Mouse (Mus musculus): ENCODE measurements around the gene Ppp1r16b. TPM values are rescaled to one million over a fixed set of nuclear protein-coding genes. Genes with fewer than 3 reads are reported as not detected.

Ppp1r16b gene
- polyA plus RNA-seq, 1 experiment from 2014 or later: 8.7 TPM

DNA sequence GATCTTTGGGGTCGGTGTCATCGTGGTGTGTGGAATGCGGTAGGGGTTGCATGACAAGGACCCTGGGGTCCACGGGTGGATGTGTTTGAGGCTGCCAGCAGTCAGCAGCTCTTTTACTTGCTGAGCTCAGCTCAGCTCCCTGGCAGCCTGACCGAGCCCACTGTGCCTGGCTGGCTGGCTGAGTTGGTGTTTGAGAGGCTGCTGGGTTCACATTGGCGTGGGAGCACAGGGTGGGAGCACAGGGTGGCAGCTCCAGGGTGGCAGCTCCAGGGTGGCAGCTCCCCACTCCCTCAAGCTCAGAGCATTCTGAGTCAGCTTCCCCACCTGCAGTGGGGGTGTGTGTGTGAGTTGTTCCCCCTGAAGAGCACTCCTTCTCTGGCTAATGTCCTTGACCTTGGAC lies 34.7 kb downstream of the Ppp1r16b start:
- no peak overlapping the region for H3K9ac ChIP-seq (replicated peaks)
- WGBS: 84% methylated on average over 6 of the region's 6 CpGs
- H3K27ac ChIP-seq: no peak overlapping the region

DNA sequence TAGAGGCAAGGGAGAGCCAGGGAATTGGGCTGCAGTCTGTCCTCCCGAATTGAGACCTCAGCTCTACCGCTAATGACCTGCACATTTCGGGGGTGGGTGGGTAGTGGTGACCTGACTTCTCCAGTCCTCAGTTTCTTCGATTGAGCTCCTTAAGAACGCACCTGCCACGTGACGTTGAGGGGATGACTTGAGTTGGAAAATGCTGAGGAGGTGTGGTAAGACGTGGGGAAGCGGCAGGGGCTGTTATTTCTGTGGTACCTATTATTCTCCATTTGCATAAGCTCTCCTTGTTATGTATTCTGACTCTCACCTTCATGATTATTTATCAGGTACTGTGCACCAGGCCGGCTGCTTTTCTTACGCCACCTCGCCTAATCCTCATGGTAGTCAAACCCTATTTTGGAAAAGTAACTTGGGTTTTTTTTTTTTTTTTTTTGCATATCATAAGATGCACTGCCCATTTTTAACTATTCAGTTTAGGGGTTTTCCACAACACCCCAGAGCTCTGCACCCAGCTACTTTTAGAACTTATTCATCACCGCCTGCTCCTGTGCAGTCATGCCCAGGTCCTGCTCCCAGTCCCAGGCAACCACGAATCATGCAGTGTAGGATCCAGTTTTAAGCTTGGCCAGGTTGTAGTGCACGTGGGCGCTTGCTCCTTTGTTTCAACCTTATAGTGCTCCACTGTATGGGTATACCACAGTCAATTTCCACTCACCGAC lies 35.5 kb downstream of the Ppp1r16b start:
- no peaks in the 10 kb centered on the region for H3K9me3 ChIP-seq
- no peak overlapping the region for H3K9ac ChIP-seq (replicated peaks)
- H3K27me3 ChIP-seq: no peaks in the 10 kb centered on the region
- WGBS: 81% methylated on average over 17 of the region's 17 CpGs
- H3K4me1 ChIP-seq (replicated peaks): no peaks in the 10 kb centered on the region
- no peak overlapping the region for H3K27ac ChIP-seq
- no peak overlapping the region for H3K4me3 ChIP-seq (replicated peaks)
- no peaks in the 10 kb centered on the region for H3K36me3 ChIP-seq
- no peak overlapping the region for H3K4me2 ChIP-seq (replicated peaks)
- no peak for ATAC-seq

More for the DNA sequence above, 34.7 kb downstream of the Ppp1r16b start:
- no peaks in the 10 kb centered on the region for H3K9me3 ChIP-seq
- no peak overlapping the region for H3K4me3 ChIP-seq (replicated peaks)
- H3K27me3 ChIP-seq: no peaks in the 10 kb centered on the region
- no peak for ATAC-seq
- no peaks in the 10 kb centered on the region for H3K36me3 ChIP-seq
- no peaks in the 10 kb centered on the region for H3K4me1 ChIP-seq (replicated peaks)
- no peak overlapping the region for H3K4me2 ChIP-seq (replicated peaks)

- Histone ChIP-seq H3K27ac (no peak overlapping the region), H3K9me3 (no peaks in the 10 kb centered on the region), H3K4me2 (replicated peaks) (no peak overlapping the region), H3K4me3 (replicated peaks) (no peak overlapping the region), H3K9ac (replicated peaks) (no peak overlapping the region), H3K36me3 (no peaks in the 10 kb centered on the region), H3K4me1 (replicated peaks) (no peaks in the 10 kb centered on the region), H3K27me3 (no peaks in the 10 kb centered on the region)
- no peak for ATAC-seq
- 97% methylated on average over 9 of the region's 9 CpGs for WGBS
Observed at GRCm38 (mm10) chr2:158701505-158701904, 36.3 kb downstream of the Ppp1r16b start.

- H3K9ac ChIP-seq (replicated peaks): no peak overlapping the region
- H3K4me2 ChIP-seq (replicated peaks): no peak overlapping the region
- no peaks in the 10 kb centered on the region for H3K36me3 ChIP-seq
- no peaks in the 10 kb centered on the region for H3K4me1 ChIP-seq (replicated peaks)
- no peaks in the 10 kb centered on the region for H3K27me3 ChIP-seq
- 91% methylated on average over 5 of the region's 5 CpGs for WGBS
- no peak overlapping the region for H3K27ac ChIP-seq
- no peak for ATAC-seq
- no peak overlapping the region for H3K4me3 ChIP-seq (replicated peaks)
- no peaks in the 10 kb centered on the region for H3K9me3 ChIP-seq
Observed at GRCm38 (mm10) chr2:158702176-158702575, 37.0 kb downstream of the Ppp1r16b start.

- Histone ChIP-seq H3K9me3 (no peaks in the 10 kb centered on the region), H3K27ac (no peak overlapping the region), H3K4me2 (replicated peaks) (no peak overlapping the region), H3K27me3 (no peaks in the 10 kb centered on the region), H3K4me1 (replicated peaks) (no peaks in the 10 kb centered on the region), H3K36me3 (no peaks in the 10 kb centered on the region), H3K4me3 (replicated peaks) (no peak overlapping the region), H3K9ac (replicated peaks) (no peak overlapping the region)
- WGBS: 76% methylated on average over 3 of the region's 3 CpGs
- ATAC-seq: no peak
Observed at GRCm38 (mm10) chr2:158704720-158705119, 39.5 kb downstream of the Ppp1r16b start.

DNA sequence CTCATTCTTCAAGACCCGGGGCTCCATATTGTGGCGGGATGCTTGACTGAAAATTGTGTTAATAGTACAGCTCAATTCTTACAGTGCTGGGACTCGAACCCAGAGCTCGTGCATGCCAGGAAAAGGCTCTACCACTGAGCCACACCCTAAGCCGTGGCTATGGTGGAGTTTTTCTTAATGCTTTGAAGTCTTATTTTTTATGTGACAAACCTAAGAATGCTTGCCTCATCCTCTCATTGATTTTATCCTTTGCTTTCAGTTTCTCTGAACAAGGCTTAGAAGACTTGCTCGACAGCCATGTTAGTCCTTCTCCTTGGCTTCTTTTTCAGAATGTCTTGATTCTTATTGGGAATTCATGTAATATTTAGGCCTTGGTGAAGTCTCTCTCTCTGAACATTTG lies 40.3 kb downstream of the Ppp1r16b start:
- Histone ChIP-seq H3K27me3 (no peaks in the 10 kb centered on the region), H3K4me3 (replicated peaks) (no peak overlapping the region), H3K9me3 (no peaks in the 10 kb centered on the region), H3K36me3 (no peaks in the 10 kb centered on the region), H3K27ac (no peak overlapping the region), H3K9ac (replicated peaks) (no peak overlapping the region), H3K4me2 (replicated peaks) (no peak overlapping the region), H3K4me1 (replicated peaks) (no peaks in the 10 kb centered on the region)
- WGBS: 92% methylated on average over 6 of the region's 6 CpGs
- no peak for ATAC-seq

GRCm38 (mm10) chr2:158706704-158707408 lies 41.7 kb downstream of the Ppp1r16b start:
- 87% methylated on average over 10 of the region's 10 CpGs for WGBS
- ATAC-seq: no peak
- no peak overlapping the region for H3K4me2 ChIP-seq (replicated peaks)
- peaks cover 7% of the 10 kb centered on the region for H3K4me1 ChIP-seq (replicated peaks)
- no peak overlapping the region for H3K4me3 ChIP-seq (replicated peaks)
- H3K9ac ChIP-seq (replicated peaks): no peak overlapping the region
- no peak overlapping the region for H3K27ac ChIP-seq
- no peaks in the 10 kb centered on the region for H3K27me3 ChIP-seq
- H3K9me3 ChIP-seq: no peaks in the 10 kb centered on the region
- no peaks in the 10 kb centered on the region for H3K36me3 ChIP-seq

- WGBS: 97% methylated on average over 12 of the region's 12 CpGs
- H3K4me3 ChIP-seq (replicated peaks): no peak overlapping the region
- ATAC-seq: no peak
- H3K27me3 ChIP-seq: no peaks in the 10 kb centered on the region
- no peaks in the 10 kb centered on the region for H3K36me3 ChIP-seq
- peaks cover 19% of the 10 kb centered on the region for H3K4me1 ChIP-seq (replicated peaks)
- H3K27ac ChIP-seq: no peak overlapping the region
- H3K9me3 ChIP-seq: no peaks in the 10 kb centered on the region
- no peak overlapping the region for H3K9ac ChIP-seq (replicated peaks)
- H3K4me2 ChIP-seq (replicated peaks): no peak overlapping the region
Observed at GRCm38 (mm10) chr2:158708121-158708520, 42.9 kb downstream of the Ppp1r16b start.

- no peaks in the 10 kb centered on the region for H3K36me3 ChIP-seq
- 32% methylated on average over 12 of the region's 12 CpGs for WGBS
- ATAC-seq: peak; percentile 70
- no peaks in the 10 kb centered on the region for H3K9me3 ChIP-seq
- H3K27ac ChIP-seq: peak overlapping the region; percentile 71
- H3K4me1 ChIP-seq (replicated peaks): peaks cover 27% of the 10 kb centered on the region
- H3K4me3 ChIP-seq (replicated peaks): no peak overlapping the region
- no peaks in the 10 kb centered on the region for H3K27me3 ChIP-seq
- no peak overlapping the region for H3K4me2 ChIP-seq (replicated peaks)
- no peak overlapping the region; the same call in 1 of the 2 replicates for H3K9ac ChIP-seq (replicated peaks)
Observed at GRCm38 (mm10) chr2:158711929-158712751, 46.9 kb downstream of the Ppp1r16b start.

DNA sequence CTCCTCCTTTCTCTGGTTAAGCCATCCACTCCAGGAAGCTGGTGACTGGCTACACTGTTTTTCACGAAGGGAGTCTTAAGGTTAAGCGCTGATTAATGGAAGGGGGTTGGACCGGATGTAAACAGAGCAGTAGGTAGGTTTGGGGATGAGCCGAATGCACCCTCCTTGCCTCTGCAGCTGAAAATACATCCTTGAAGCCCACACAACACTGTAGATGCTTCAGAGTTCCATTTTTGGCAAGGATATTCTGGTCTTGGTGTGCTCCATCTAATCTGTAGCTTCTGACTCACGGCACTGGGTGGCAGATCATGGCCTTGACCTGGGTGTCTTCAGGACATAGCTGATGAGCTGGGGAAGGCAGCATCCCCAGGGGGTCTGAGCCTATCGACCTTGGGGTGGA lies 49.6 kb downstream of the Ppp1r16b start:
- Histone ChIP-seq H3K4me3 (replicated peaks) (no peak overlapping the region), H3K9ac (replicated peaks) (no peak overlapping the region), H3K4me1 (replicated peaks) (peaks cover 27% of the 10 kb centered on the region), H3K4me2 (replicated peaks) (no peak overlapping the region), H3K27ac (no peak overlapping the region), H3K36me3 (no peaks in the 10 kb centered on the region), H3K27me3 (no peaks in the 10 kb centered on the region), H3K9me3 (no peaks in the 10 kb centered on the region)
- no peak for ATAC-seq
- WGBS: 86% methylated on average over 6 of the region's 6 CpGs

DNA sequence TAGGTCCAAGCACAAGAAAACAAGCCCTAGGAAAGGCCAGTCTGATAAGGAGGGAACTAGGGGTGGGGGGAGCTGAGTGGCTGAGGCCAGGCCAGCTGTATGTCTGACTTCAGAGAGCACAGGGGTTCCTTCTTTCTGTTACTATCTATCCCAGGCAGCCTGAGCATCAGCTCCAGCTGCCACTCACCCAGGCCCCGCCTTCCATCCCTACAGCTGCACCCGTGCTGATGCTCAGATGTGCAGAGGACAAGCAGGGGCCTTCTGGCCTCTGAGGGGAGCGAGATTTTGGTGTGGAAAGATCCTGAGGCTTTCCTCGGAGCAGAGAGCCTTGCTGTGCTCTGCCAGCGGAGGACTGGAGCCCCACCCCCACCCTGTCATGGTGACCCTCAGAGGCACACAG lies 50.9 kb downstream of the Ppp1r16b start:
- H3K36me3 ChIP-seq: no peaks in the 10 kb centered on the region
- no peak overlapping the region for H3K4me2 ChIP-seq (replicated peaks)
- H3K9me3 ChIP-seq: no peaks in the 10 kb centered on the region
- no peak overlapping the region for H3K4me3 ChIP-seq (replicated peaks)
- H3K9ac ChIP-seq (replicated peaks): no peak overlapping the region
- peak; percentile 50 for ATAC-seq
- H3K27me3 ChIP-seq: no peaks in the 10 kb centered on the region
- H3K27ac ChIP-seq: peak overlapping the region; percentile 30; the same call in 1 of the 2 replicates
- WGBS: 33% methylated on average over 5 of the region's 5 CpGs
- H3K4me1 ChIP-seq (replicated peaks): peaks cover 32% of the 10 kb centered on the region

Measured in midbrain, embryonic 13.5 days (tissue).